Mouse (Mus musculus) neural tube, embryonic 12.5 days (tissue): ENCODE measurements at regions not wholly inside any gene's neighbourhood (a gene's known extent, or its start where the extent isn't known, plus 50 kb on each side); places are given as distances from the start of the nearest gene placed in this dataset.
A peak's percentile ranks its signal among the peaks of the same experiment; 100 is the strongest.

Experiments used
- ATAC-seq: fragments of 200-750 bp; cut with Nextera tagmentation; 2 replicates; pipeline ENCODE4 v1.8.0; 2017; ENCODE audit warnings: low read depth, mild to moderate bottlenecking, moderate TSS enrichment, moderate library complexity; ENCODE audit not compliant: low FRiP score
- H3K27ac ChIP-seq: fragments of 300-500 bp; sonication (generic); 2 replicates; pipeline ENCODE4 v1.5.1; 2016
- H3K27me3 ChIP-seq: fragments of 300-500 bp; sonication (generic); replicated peaks from 2 replicates; pipeline ENCODE4 v1.6.1; 2016; ENCODE audit warnings: mild to moderate bottlenecking
- H3K36me3 ChIP-seq: fragments of 300-500 bp; sonication (generic); 2 replicates; pipeline ENCODE4 v1.6.1; 2016; ENCODE audit warnings: mild to moderate bottlenecking
- H3K4me1 ChIP-seq: fragments of 300-500 bp; sonication (generic); 2 replicates; pipeline ENCODE4 v1.6.1; 2016
- H3K4me2 ChIP-seq: fragments of 300-500 bp; sonication (generic); replicated peaks from 2 replicates; pipeline ENCODE4 v1.6.1; 2016; ENCODE audit warnings: mild to moderate bottlenecking
- H3K4me3 ChIP-seq: fragments of 300-500 bp; sonication (generic); 2 replicates; pipeline ENCODE4 v1.5.1; 2016
- H3K9ac ChIP-seq: fragments of 300-500 bp; sonication (generic); 2 replicates; pipeline ENCODE4 v1.6.1; 2016; ENCODE audit warnings: mild to moderate bottlenecking
- H3K9me3 ChIP-seq: fragments of 300-500 bp; sonication (generic); 2 replicates; pipeline ENCODE4 v1.6.1; 2016; ENCODE audit warnings: mild to moderate bottlenecking
- WGBS: fragments of 180-500 bp; shearing (Covaris S2); methylation state at CpG from one replicate; pipeline ENCODE4 v1.1.7; 2016; 5-methylcytosine and 5-hydroxymethylcytosine counted together

GRCm38 (mm10) chr14:92958138-92958537, 932.3 kb downstream of the Pcdh9 start:
- 25% methylated on average over 2 of the region's 2 CpGs for WGBS
- Histone ChIP-seq H3K4me3 (no peak overlapping the region), H3K27me3 (no peaks in the 10 kb centered on the region), H3K36me3 (no peaks in the 10 kb centered on the region), H3K27ac (no peak overlapping the region), H3K4me2 (no peak overlapping the region), H3K9ac (no peak overlapping the region), H3K9me3 (no peaks in the 10 kb centered on the region), H3K4me1 (peaks cover 6% of the 10 kb centered on the region; the same call in 1 of the 2 replicates)
- ATAC-seq = peak; percentile 79; the same call in 1 of the 2 replicates

GRCm38 (mm10) chr14:92955485-92955884, 935.0 kb downstream of the Pcdh9 start:
- Histone ChIP-seq H3K36me3 (no peaks in the 10 kb centered on the region), H3K4me2 (no peak overlapping the region), H3K9ac (no peak overlapping the region), H3K4me1 (peaks cover 6% of the 10 kb centered on the region; the same call in 1 of the 2 replicates), H3K4me3 (no peak overlapping the region), H3K9me3 (no peaks in the 10 kb centered on the region), H3K27me3 (no peaks in the 10 kb centered on the region), H3K27ac (no peak overlapping the region)
- WGBS = 91% methylated on average over 3 of the region's 3 CpGs
- ATAC-seq = no peak

GRCm38 (mm10) chr14:92907623-92908045, 982.8 kb downstream of the Pcdh9 start:
- WGBS = 69% methylated on average over 6 of the region's 6 CpGs
- Histone ChIP-seq H3K9ac (no peak overlapping the region), H3K4me3 (no peak overlapping the region), H3K27ac (no peak overlapping the region), H3K4me1 (no peaks in the 10 kb centered on the region), H3K4me2 (no peak overlapping the region), H3K36me3 (no peaks in the 10 kb centered on the region), H3K27me3 (no peaks in the 10 kb centered on the region), H3K9me3 (no peaks in the 10 kb centered on the region)
- no peak for ATAC-seq

- Histone ChIP-seq H3K9me3 (no peaks in the 10 kb centered on the region), H3K27me3 (no peaks in the 10 kb centered on the region), H3K9ac (no peak overlapping the region), H3K4me1 (no peaks in the 10 kb centered on the region), H3K36me3 (no peaks in the 10 kb centered on the region), H3K4me3 (no peak overlapping the region), H3K27ac (no peak overlapping the region), H3K4me2 (no peak overlapping the region)
- 80% methylated on average over 7 of the region's 7 CpGs for WGBS
- ATAC-seq = no peak
These were observed 1015.9 kb downstream of the Pcdh9 start for GRCm38 (mm10) chr14:92874548-92874947.

GRCm38 (mm10) chr14:92866462-92866861, 1024.0 kb downstream of the Pcdh9 start:
- 50% methylated on average over 2 of the region's 2 CpGs for WGBS
- H3K4me2 ChIP-seq = no peak overlapping the region
- no peaks in the 10 kb centered on the region for H3K4me1 ChIP-seq
- no peaks in the 10 kb centered on the region for H3K9me3 ChIP-seq
- H3K27me3 ChIP-seq = no peaks in the 10 kb centered on the region
- H3K9ac ChIP-seq = no peak overlapping the region
- no peaks in the 10 kb centered on the region for H3K36me3 ChIP-seq
- no peak overlapping the region for H3K4me3 ChIP-seq
- H3K27ac ChIP-seq = no peak overlapping the region
- no peak for ATAC-seq

- WGBS = 28% methylated on average over 2 of the region's 2 CpGs
- no peaks in the 10 kb centered on the region for H3K27me3 ChIP-seq
- no peak overlapping the region for H3K4me2 ChIP-seq
- no peaks in the 10 kb centered on the region for H3K9me3 ChIP-seq
- H3K36me3 ChIP-seq = no peaks in the 10 kb centered on the region
- no peak overlapping the region for H3K4me3 ChIP-seq
- no peak overlapping the region for H3K27ac ChIP-seq
- H3K4me1 ChIP-seq = no peaks in the 10 kb centered on the region
- no peak overlapping the region for H3K9ac ChIP-seq
- ATAC-seq = no peak
These were observed 1027.5 kb downstream of the Pcdh9 start for GRCm38 (mm10) chr14:92862942-92863341.

- WGBS = 65% methylated on average over 2 of the region's 2 CpGs
- Histone ChIP-seq H3K4me1 (no peaks in the 10 kb centered on the region), H3K27me3 (no peaks in the 10 kb centered on the region), H3K9ac (no peak overlapping the region), H3K4me3 (no peak overlapping the region), H3K4me2 (no peak overlapping the region), H3K27ac (no peak overlapping the region), H3K9me3 (no peaks in the 10 kb centered on the region), H3K36me3 (no peaks in the 10 kb centered on the region)
- no peak for ATAC-seq
These were observed 1029.8 kb downstream of the Pcdh9 start for GRCm38 (mm10) chr14:92860723-92861122.

GRCm38 (mm10) chr14:92833646-92834045, 1056.8 kb downstream of the Pcdh9 start:
- Histone ChIP-seq H3K9me3 (no peaks in the 10 kb centered on the region), H3K4me3 (no peak overlapping the region), H3K9ac (no peak overlapping the region), H3K36me3 (no peaks in the 10 kb centered on the region), H3K27ac (no peak overlapping the region), H3K27me3 (no peaks in the 10 kb centered on the region), H3K4me1 (no peaks in the 10 kb centered on the region), H3K4me2 (no peak overlapping the region)
- WGBS = 93% methylated on average over 3 of the region's 3 CpGs
- ATAC-seq = no peak

- Histone ChIP-seq H3K27me3 (no peaks in the 10 kb centered on the region), H3K4me3 (no peak overlapping the region), H3K9ac (no peak overlapping the region), H3K4me2 (no peak overlapping the region), H3K4me1 (no peaks in the 10 kb centered on the region), H3K27ac (no peak overlapping the region), H3K36me3 (no peaks in the 10 kb centered on the region), H3K9me3 (no peaks in the 10 kb centered on the region)
- WGBS = 56% methylated on average over 4 of the region's 4 CpGs
- no peak for ATAC-seq
These were observed 1061.3 kb downstream of the Pcdh9 start for GRCm38 (mm10) chr14:92829171-92829570.

GRCm38 (mm10) chr14:92826576-92827284, 1063.7 kb downstream of the Pcdh9 start:
- no peak overlapping the region for H3K27ac ChIP-seq
- no peak overlapping the region for H3K9ac ChIP-seq
- no peaks in the 10 kb centered on the region for H3K36me3 ChIP-seq
- H3K4me2 ChIP-seq = no peak overlapping the region
- no peak for ATAC-seq
- no peaks in the 10 kb centered on the region for H3K27me3 ChIP-seq
- WGBS = 33% methylated on average over 6 of the region's 6 CpGs
- no peaks in the 10 kb centered on the region for H3K9me3 ChIP-seq
- H3K4me1 ChIP-seq = no peaks in the 10 kb centered on the region
- no peak overlapping the region for H3K4me3 ChIP-seq

- H3K27me3 ChIP-seq = no peaks in the 10 kb centered on the region
- H3K9ac ChIP-seq = no peak overlapping the region
- no peak for ATAC-seq
- no peak overlapping the region for H3K27ac ChIP-seq
- no peaks in the 10 kb centered on the region for H3K4me1 ChIP-seq
- H3K4me2 ChIP-seq = no peak overlapping the region
- no peaks in the 10 kb centered on the region for H3K36me3 ChIP-seq
- WGBS = 76% methylated on average over 2 of the region's 2 CpGs
- no peaks in the 10 kb centered on the region for H3K9me3 ChIP-seq
- H3K4me3 ChIP-seq = no peak overlapping the region
These were observed 1070.4 kb downstream of the Pcdh9 start for GRCm38 (mm10) chr14:92820061-92820460.
